Mouse (Mus musculus) myocyte (in vitro differentiated cells): ENCODE data around the gene Nell1.

ENCODE experiments used
- CEBPB ChIP-seq: IDR thresholded peaks from 2 replicates; pipeline ENCODE4 v1.6.1; 2011; ENCODE audit warnings: mild to moderate bottlenecking, moderate library complexity; ENCODE audit not compliant: poor library complexity, insufficient read depth, severe bottlenecking
- E2F4 ChIP-seq: IDR thresholded peaks from one replicate; pipeline ENCODE4 v1.6.1; 2011; ENCODE audit warnings: mild to moderate bottlenecking, control low read depth, moderate library complexity; ENCODE audit not compliant: insufficient read depth
- MAX ChIP-seq: IDR thresholded peaks from one replicate; pipeline ENCODE4 v1.6.1; 2011; ENCODE audit warnings: low read depth, mild to moderate bottlenecking, control low read depth
- MYOD1 ChIP-seq, 3 experiments: IDR thresholded peaks; one replicate each; pipeline ENCODE4 v1.6.1; 2011; ENCODE audit warnings: control low read depth in 2 of 3, low read depth in 2 of 3, mild to moderate bottlenecking in 2 of 3, moderate library complexity in 1 of 3; ENCODE audit not compliant: insufficient read length in 2 of 3, control insufficient read depth in 1 of 3
- POLR2A ChIP-seq: IDR thresholded peaks from one replicate; pipeline ENCODE4 v1.6.1; 2011; ENCODE audit warnings: low read depth, mild to moderate bottlenecking, control low read depth, moderate library complexity; ENCODE audit not compliant: insufficient read length
- POLR2AphosphoS2 ChIP-seq: IDR thresholded peaks from one replicate; pipeline ENCODE4 v1.6.1; 2011; ENCODE audit warnings: low read depth, control low read depth; ENCODE audit not compliant: insufficient read length
- TCF12 ChIP-seq: IDR thresholded peaks from one replicate; pipeline ENCODE4 v1.6.1; 2011; ENCODE audit warnings: mild to moderate bottlenecking, control low read depth; ENCODE audit not compliant: poor library complexity, insufficient read depth, severe bottlenecking
- TCF3 ChIP-seq: IDR thresholded peaks from one replicate; pipeline ENCODE4 v1.6.1; 2011; ENCODE audit warnings: low read depth, control low read depth; ENCODE audit not compliant: insufficient read length
- USF1 ChIP-seq: IDR thresholded peaks from one replicate; pipeline ENCODE4 v1.6.1; 2011; ENCODE audit warnings: low read depth, mild to moderate bottlenecking, control low read depth, moderate library complexity

DNA sequence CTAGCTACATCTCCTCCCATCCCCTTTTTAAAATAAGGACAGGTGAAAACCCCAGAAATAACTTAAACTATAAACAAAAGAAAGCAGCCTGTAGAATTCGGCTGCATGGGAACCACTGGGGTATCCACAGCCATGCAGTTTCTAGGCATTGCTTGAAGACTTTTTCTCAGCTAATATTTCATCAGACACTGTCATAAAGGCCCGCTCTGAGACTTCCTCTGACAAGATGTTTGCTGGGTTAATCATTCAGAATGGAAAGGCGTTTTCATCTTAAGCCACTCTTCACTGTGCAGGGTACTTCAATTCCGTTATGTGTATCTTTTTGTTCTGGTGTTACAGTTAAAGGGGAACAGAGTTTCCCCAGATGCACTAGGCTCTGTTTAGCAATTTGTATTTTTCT, 526.9 kb downstream of the Nell1 start:
- TF ChIP-seq POLR2A (no peak), POLR2AphosphoS2 (no peak), E2F4 (no peak), MAX (no peak), CEBPB (no peak), TCF3 (no peak), TCF12 (no peak), MYOD1 (IDR thresholded peaks at IDR 0.05; ENCODE audit: control insufficient read depth in 1 of 3, insufficient read length in 2 of 3, low read depth in 2 of 3) (no peak), USF1 (no peak)
